Mouse (Mus musculus): Measurements from ENCODE around the gene Tbc1d19.

Tbc1d19 gene

GRCm38 (mm10) chr5:53809115-53809991, at the start of gene Tbc1d19:
TSS of gene Tbc1d19 (plus strand) at chr5:53809606.
- peak; percentile 56 for DNase-seq (ENCODE audit: low read depth, low spot score)
- Histone ChIP-seq H3K27me3 (ENCODE audit: control insufficient read depth, insufficient read depth, low read length, poor library complexity, severe bottlenecking) (no peaks in the 10 kb centered on the region), H3K36me3 (ENCODE audit: control insufficient read depth, insufficient read depth, low read length, poor library complexity, severe bottlenecking) (no peaks in the 10 kb centered on the region)

GRCm38 (mm10) chr5:53759912-53760311, 49.5 kb upstream of the Tbc1d19 start:
- DNase-seq (ENCODE audit: low read depth, low spot score): no peak
- H3K36me3 ChIP-seq (ENCODE audit: control insufficient read depth, insufficient read depth, low read length, poor library complexity, severe bottlenecking): no peaks in the 10 kb centered on the region
- no peaks in the 10 kb centered on the region for H3K27me3 ChIP-seq (ENCODE audit: control insufficient read depth, insufficient read depth, low read length, poor library complexity, severe bottlenecking)

GRCm38 (mm10) chr5:53760914-53761313, 48.5 kb upstream of the Tbc1d19 start:
- Histone ChIP-seq H3K36me3 (ENCODE audit: control insufficient read depth, insufficient read depth, low read length, poor library complexity, severe bottlenecking) (no peaks in the 10 kb centered on the region), H3K27me3 (ENCODE audit: control insufficient read depth, insufficient read depth, low read length, poor library complexity, severe bottlenecking) (no peaks in the 10 kb centered on the region)
- no peak for DNase-seq (ENCODE audit: low read depth, low spot score)

GRCm38 (mm10) chr5:53761346-53761745, 48.1 kb upstream of the Tbc1d19 start:
- DNase-seq (ENCODE audit: low read depth, low spot score): no peak
- H3K27me3 ChIP-seq (ENCODE audit: control insufficient read depth, insufficient read depth, low read length, poor library complexity, severe bottlenecking): no peaks in the 10 kb centered on the region
- no peaks in the 10 kb centered on the region for H3K36me3 ChIP-seq (ENCODE audit: control insufficient read depth, insufficient read depth, low read length, poor library complexity, severe bottlenecking)

- Histone ChIP-seq H3K27me3 (ENCODE audit: control insufficient read depth, insufficient read depth, low read length, poor library complexity, severe bottlenecking) (no peaks in the 10 kb centered on the region), H3K36me3 (ENCODE audit: control insufficient read depth, insufficient read depth, low read length, poor library complexity, severe bottlenecking) (no peaks in the 10 kb centered on the region)
- DNase-seq (ENCODE audit: low read depth, low spot score): no peak
Measured at GRCm38 (mm10) chr5:53784818-53785520, 24.4 kb upstream of the Tbc1d19 start.

- no peaks in the 10 kb centered on the region for H3K36me3 ChIP-seq (ENCODE audit: control insufficient read depth, insufficient read depth, low read length, poor library complexity, severe bottlenecking)
- H3K27me3 ChIP-seq (ENCODE audit: control insufficient read depth, insufficient read depth, low read length, poor library complexity, severe bottlenecking): no peaks in the 10 kb centered on the region
- DNase-seq (ENCODE audit: low read depth, low spot score): no peak
Measured at GRCm38 (mm10) chr5:53801379-53801778, 8.0 kb upstream of the Tbc1d19 start.

- no peaks in the 10 kb centered on the region for H3K36me3 ChIP-seq (ENCODE audit: control insufficient read depth, insufficient read depth, low read length, poor library complexity, severe bottlenecking)
- no peak for DNase-seq (ENCODE audit: low read depth, low spot score)
- no peaks in the 10 kb centered on the region for H3K27me3 ChIP-seq (ENCODE audit: control insufficient read depth, insufficient read depth, low read length, poor library complexity, severe bottlenecking)
Measured at GRCm38 (mm10) chr5:53819711-53820110, 10.3 kb downstream of the Tbc1d19 start.

- DNase-seq (ENCODE audit: low read depth, low spot score): no peak
- Histone ChIP-seq H3K27me3 (ENCODE audit: control insufficient read depth, insufficient read depth, low read length, poor library complexity, severe bottlenecking) (no peaks in the 10 kb centered on the region), H3K36me3 (ENCODE audit: control insufficient read depth, insufficient read depth, low read length, poor library complexity, severe bottlenecking) (no peaks in the 10 kb centered on the region)
Measured at GRCm38 (mm10) chr5:53825886-53826285, 16.5 kb downstream of the Tbc1d19 start.

GRCm38 (mm10) chr5:53834489-53834888, 25.1 kb downstream of the Tbc1d19 start:
- Histone ChIP-seq H3K36me3 (ENCODE audit: control insufficient read depth, insufficient read depth, low read length, poor library complexity, severe bottlenecking) (no peaks in the 10 kb centered on the region), H3K27me3 (ENCODE audit: control insufficient read depth, insufficient read depth, low read length, poor library complexity, severe bottlenecking) (no peaks in the 10 kb centered on the region)
- DNase-seq (ENCODE audit: low read depth, low spot score): no peak

GRCm38 (mm10) chr5:53841256-53841655, 31.9 kb downstream of the Tbc1d19 start:
- no peaks in the 10 kb centered on the region for H3K36me3 ChIP-seq (ENCODE audit: control insufficient read depth, insufficient read depth, low read length, poor library complexity, severe bottlenecking)

GRCm38 (mm10) chr5:53848294-53848942, 39.0 kb downstream of the Tbc1d19 start:
- no peaks in the 10 kb centered on the region for H3K27me3 ChIP-seq (ENCODE audit: control insufficient read depth, insufficient read depth, low read length, poor library complexity, severe bottlenecking)
- no peaks in the 10 kb centered on the region for H3K36me3 ChIP-seq (ENCODE audit: control insufficient read depth, insufficient read depth, low read length, poor library complexity, severe bottlenecking)
- no peak for DNase-seq (ENCODE audit: low read depth, low spot score)

More at GRCm38 (mm10) chr5:53841256-53841655, 31.9 kb downstream of the Tbc1d19 start:
- DNase-seq (ENCODE audit: low read depth, low spot score): no peak
- H3K27me3 ChIP-seq (ENCODE audit: control insufficient read depth, insufficient read depth, low read length, poor library complexity, severe bottlenecking): no peaks in the 10 kb centered on the region

- H3K27me3 ChIP-seq (ENCODE audit: control insufficient read depth, insufficient read depth, low read length, poor library complexity, severe bottlenecking): no peaks in the 10 kb centered on the region
- no peak for DNase-seq (ENCODE audit: low read depth, low spot score)
- no peaks in the 10 kb centered on the region for H3K36me3 ChIP-seq (ENCODE audit: control insufficient read depth, insufficient read depth, low read length, poor library complexity, severe bottlenecking)
Measured at GRCm38 (mm10) chr5:53852574-53852973, 43.2 kb downstream of the Tbc1d19 start.

- no peaks in the 10 kb centered on the region for H3K27me3 ChIP-seq (ENCODE audit: control insufficient read depth, insufficient read depth, low read length, poor library complexity, severe bottlenecking)
- no peaks in the 10 kb centered on the region; the same call in 1 of the 2 replicates for H3K36me3 ChIP-seq (ENCODE audit: control insufficient read depth, insufficient read depth, low read length, poor library complexity, severe bottlenecking)
- DNase-seq (ENCODE audit: low read depth, low spot score): no peak
Measured at GRCm38 (mm10) chr5:53854561-53854960, 45.2 kb downstream of the Tbc1d19 start.

- H3K36me3 ChIP-seq (ENCODE audit: control insufficient read depth, insufficient read depth, low read length, poor library complexity, severe bottlenecking): no peaks in the 10 kb centered on the region; the same call in 1 of the 2 replicates
- DNase-seq (ENCODE audit: low read depth, low spot score): no peak
- H3K27me3 ChIP-seq (ENCODE audit: control insufficient read depth, insufficient read depth, low read length, poor library complexity, severe bottlenecking): no peaks in the 10 kb centered on the region
Measured at GRCm38 (mm10) chr5:53856011-53856410, 46.6 kb downstream of the Tbc1d19 start.

- DNase-seq (ENCODE audit: low read depth, low spot score): no peak
- no peaks in the 10 kb centered on the region for H3K36me3 ChIP-seq (ENCODE audit: control insufficient read depth, insufficient read depth, low read length, poor library complexity, severe bottlenecking)
- no peaks in the 10 kb centered on the region for H3K27me3 ChIP-seq (ENCODE audit: control insufficient read depth, insufficient read depth, low read length, poor library complexity, severe bottlenecking)
Measured at GRCm38 (mm10) chr5:53865146-53865545, 55.7 kb downstream of the Tbc1d19 start.
